Mouse (Mus musculus): ENCODE measurements around the gene Olfm3. TPM values are rescaled to one million over a fixed set of nuclear protein-coding genes. Genes with fewer than 3 reads are reported as not detected.

Gene Olfm3
- total and polyA plus RNA-seq, 2 experiments, result 0.16 to 1.5 TPM

DNA sequence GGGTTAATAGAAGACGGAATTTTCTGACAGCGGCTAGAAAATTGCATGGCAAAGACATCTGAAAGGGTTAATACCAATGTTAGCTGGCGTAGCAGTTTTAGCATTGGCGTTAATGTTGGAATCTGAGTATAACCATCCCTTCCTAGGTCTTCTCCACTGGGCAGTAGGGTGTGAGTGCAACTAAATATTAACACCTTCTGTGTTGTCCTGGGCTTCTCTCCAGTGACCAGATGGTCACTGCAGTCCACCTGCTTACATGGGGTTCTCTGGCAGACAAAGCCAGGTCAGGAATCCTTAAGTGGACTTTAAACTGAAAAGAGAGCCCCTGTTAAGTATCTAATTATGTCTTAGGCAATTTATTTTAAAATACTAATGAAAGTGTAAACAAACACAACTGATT lies 25.7 kb downstream of the Olfm3 start:
- Histone ChIP-seq H3K4me1 (ENCODE audit: control insufficient read depth, insufficient read depth, low read length) (no peaks in the 10 kb centered on the region), H3K27ac (replicated peaks; ENCODE audit: insufficient read depth, low read depth, low read length) (no peak overlapping the region), H3K36me3 (ENCODE audit: control insufficient read depth, insufficient read depth, low read length) (no peaks in the 10 kb centered on the region), H3K9ac (ENCODE audit: low read depth, low read length) (no peak overlapping the region), H3K27me3 (ENCODE audit: control insufficient read depth, insufficient read depth, low read length) (no peaks in the 10 kb centered on the region), H3K79me2 (ENCODE audit: control insufficient read depth, insufficient read depth, low read length) (no peaks in the 10 kb centered on the region), H3K4me3 (ENCODE audit: insufficient read depth, low read depth, low read length) (no peak overlapping the region)
- 80% methylated on average over 4 of the region's 4 CpGs for WGBS
- DNase-seq (ENCODE audit: extremely low read depth, low read depth, low spot score), result no peak
- no peak for TF ChIP-seq CTCF (IDR thresholded peaks at IDR 0.05; ENCODE audit: low read depth, low read length)
- no peak for TF ChIP-seq POLR2A (IDR thresholded peaks at IDR 0.05; ENCODE audit: extremely low read depth, insufficient read depth, low read length)

GRCm38 (mm10) chr3:114930336-114930735 lies 26.5 kb downstream of the Olfm3 start:
- Histone ChIP-seq H3K9ac (ENCODE audit: low read depth, low read length) (no peak overlapping the region), H3K4me1 (ENCODE audit: control insufficient read depth, insufficient read depth, low read length) (no peaks in the 10 kb centered on the region), H3K4me3 (ENCODE audit: insufficient read depth, low read depth, low read length) (no peak overlapping the region), H3K79me2 (ENCODE audit: control insufficient read depth, insufficient read depth, low read length) (no peaks in the 10 kb centered on the region), H3K36me3 (ENCODE audit: control insufficient read depth, insufficient read depth, low read length) (no peaks in the 10 kb centered on the region), H3K27ac (replicated peaks; ENCODE audit: insufficient read depth, low read depth, low read length) (no peak overlapping the region), H3K27me3 (ENCODE audit: control insufficient read depth, insufficient read depth, low read length) (no peaks in the 10 kb centered on the region)
- no peak for DNase-seq (ENCODE audit: extremely low read depth, low read depth, low spot score)
- no peak for TF ChIP-seq POLR2A (IDR thresholded peaks at IDR 0.05; ENCODE audit: extremely low read depth, insufficient read depth, low read length)
- TF ChIP-seq CTCF (IDR thresholded peaks at IDR 0.05; ENCODE audit: low read depth, low read length), result no peak
- WGBS, result 63% methylated on average over 2 of the region's 2 CpGs

DNA sequence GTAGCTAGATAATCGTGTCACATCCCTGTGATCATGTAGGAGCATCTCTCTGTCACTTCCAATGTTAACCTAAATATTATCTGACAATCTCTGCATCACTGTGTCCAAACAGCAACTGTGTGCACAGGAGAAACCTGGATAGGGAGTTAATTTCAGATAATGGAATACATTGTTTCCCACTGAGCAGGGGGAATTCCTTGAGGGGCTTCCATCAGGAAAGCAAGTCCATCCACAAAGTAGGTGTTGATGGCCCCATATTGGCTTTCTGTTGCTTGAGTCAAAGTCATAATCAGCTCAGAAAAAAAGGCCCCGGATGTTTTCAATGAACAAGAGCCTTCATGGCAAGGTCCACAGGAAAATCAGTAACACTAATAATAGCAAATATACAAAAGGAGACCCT lies 26.9 kb downstream of the Olfm3 start:
- Histone ChIP-seq H3K79me2 (ENCODE audit: control insufficient read depth, insufficient read depth, low read length) (no peaks in the 10 kb centered on the region), H3K27me3 (ENCODE audit: control insufficient read depth, insufficient read depth, low read length) (no peaks in the 10 kb centered on the region), H3K4me1 (ENCODE audit: control insufficient read depth, insufficient read depth, low read length) (no peaks in the 10 kb centered on the region), H3K4me3 (ENCODE audit: insufficient read depth, low read depth, low read length) (no peak overlapping the region), H3K9ac (ENCODE audit: low read depth, low read length) (no peak overlapping the region), H3K27ac (replicated peaks; ENCODE audit: insufficient read depth, low read depth, low read length) (no peak overlapping the region), H3K36me3 (ENCODE audit: control insufficient read depth, insufficient read depth, low read length) (no peaks in the 10 kb centered on the region)
- no peak for DNase-seq (ENCODE audit: extremely low read depth, low read depth, low spot score)
- no peak for TF ChIP-seq CTCF (IDR thresholded peaks at IDR 0.05; ENCODE audit: low read depth, low read length)
- TF ChIP-seq POLR2A (IDR thresholded peaks at IDR 0.05; ENCODE audit: extremely low read depth, insufficient read depth, low read length), result no peak
- 59% methylated on average over 2 of the region's 2 CpGs for WGBS

GRCm38 (mm10) chr3:114932881-114933280 lies 29.0 kb downstream of the Olfm3 start:
- Histone ChIP-seq H3K79me2 (ENCODE audit: control insufficient read depth, insufficient read depth, low read length) (no peaks in the 10 kb centered on the region), H3K27ac (replicated peaks; ENCODE audit: insufficient read depth, low read depth, low read length) (no peak overlapping the region), H3K27me3 (ENCODE audit: control insufficient read depth, insufficient read depth, low read length) (no peaks in the 10 kb centered on the region), H3K36me3 (ENCODE audit: control insufficient read depth, insufficient read depth, low read length) (no peaks in the 10 kb centered on the region), H3K4me1 (ENCODE audit: control insufficient read depth, insufficient read depth, low read length) (no peaks in the 10 kb centered on the region), H3K9ac (ENCODE audit: low read depth, low read length) (no peak overlapping the region), H3K4me3 (ENCODE audit: insufficient read depth, low read depth, low read length) (no peak overlapping the region)
- WGBS, result 89% methylated on average over 2 of the region's 2 CpGs
- no peak for DNase-seq (ENCODE audit: extremely low read depth, low read depth, low spot score)
- no peak for TF ChIP-seq POLR2A (IDR thresholded peaks at IDR 0.05; ENCODE audit: extremely low read depth, insufficient read depth, low read length)
- TF ChIP-seq CTCF (IDR thresholded peaks at IDR 0.05; ENCODE audit: low read depth, low read length), result no peak

DNA sequence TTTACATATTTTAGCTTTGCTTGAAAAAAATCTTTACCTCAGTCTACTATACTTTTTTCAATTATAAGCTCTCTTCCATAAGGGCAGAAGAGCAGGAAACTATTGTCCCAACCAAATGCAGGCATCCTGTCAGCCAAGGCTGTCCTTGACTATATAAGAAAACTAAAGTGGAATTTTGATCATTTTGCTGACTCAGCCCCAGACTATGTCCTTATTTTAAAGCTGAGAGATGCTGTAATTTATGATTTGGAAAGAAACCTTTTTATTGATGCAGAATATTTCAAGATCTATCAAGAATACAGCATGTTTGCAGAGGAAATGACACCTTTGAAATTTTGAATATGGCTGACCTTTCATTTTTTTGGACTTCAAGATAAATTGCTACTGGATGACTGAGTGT lies 51.0 kb downstream of the Olfm3 start:
- H3K79me2 ChIP-seq (ENCODE audit: control insufficient read depth, insufficient read depth, low read length), result no peaks in the 10 kb centered on the region
- H3K4me1 ChIP-seq (ENCODE audit: control insufficient read depth, insufficient read depth, low read length), result no peaks in the 10 kb centered on the region
- DNase-seq (ENCODE audit: extremely low read depth, low read depth, low spot score), result no peak
- no peak overlapping the region for H3K9ac ChIP-seq (ENCODE audit: low read depth, low read length)
- no peaks in the 10 kb centered on the region for H3K36me3 ChIP-seq (ENCODE audit: control insufficient read depth, insufficient read depth, low read length)
- no peak overlapping the region for H3K4me3 ChIP-seq (ENCODE audit: insufficient read depth, low read depth, low read length)
- no peak overlapping the region for H3K27ac ChIP-seq (replicated peaks; ENCODE audit: insufficient read depth, low read depth, low read length)
- no peak for TF ChIP-seq CTCF (IDR thresholded peaks at IDR 0.05; ENCODE audit: low read depth, low read length)
- no peak for TF ChIP-seq POLR2A (IDR thresholded peaks at IDR 0.05; ENCODE audit: extremely low read depth, insufficient read depth, low read length)
- H3K27me3 ChIP-seq (ENCODE audit: control insufficient read depth, insufficient read depth, low read length), result no peaks in the 10 kb centered on the region

GRCm38 (mm10) chr3:114959311-114959967 lies 55.6 kb downstream of the Olfm3 start:
- TF ChIP-seq CTCF (IDR thresholded peaks at IDR 0.05; ENCODE audit: low read depth, low read length), result no peak
- TF ChIP-seq POLR2A (IDR thresholded peaks at IDR 0.05; ENCODE audit: extremely low read depth, insufficient read depth, low read length), result no peak

More at GRCm38 (mm10) chr3:114959311-114959967, 55.6 kb downstream of the Olfm3 start:
- H3K27ac ChIP-seq (replicated peaks; ENCODE audit: insufficient read depth, low read depth, low read length), result no peak overlapping the region
- no peak overlapping the region for H3K9ac ChIP-seq (ENCODE audit: low read depth, low read length)
- H3K4me3 ChIP-seq (ENCODE audit: insufficient read depth, low read depth, low read length), result no peak overlapping the region
- no peaks in the 10 kb centered on the region for H3K4me1 ChIP-seq (ENCODE audit: control insufficient read depth, insufficient read depth, low read length)
- DNase-seq (ENCODE audit: extremely low read depth, low read depth, low spot score), result no peak
- no peaks in the 10 kb centered on the region for H3K27me3 ChIP-seq (ENCODE audit: control insufficient read depth, insufficient read depth, low read length)
- H3K79me2 ChIP-seq (ENCODE audit: control insufficient read depth, insufficient read depth, low read length), result no peaks in the 10 kb centered on the region
- WGBS, result 78% methylated on average over 7 of the region's 7 CpGs
- no peaks in the 10 kb centered on the region for H3K36me3 ChIP-seq (ENCODE audit: control insufficient read depth, insufficient read depth, low read length)
